Mouse (Mus musculus): ENCODE measurements around the gene Stat5a. TPM values are rescaled to one million over a fixed set of nuclear protein-coding genes. Genes with fewer than 3 reads are reported as not detected.
A peak's percentile ranks its signal among the peaks of the same experiment; 100 is the strongest.

The Stat5a gene
- polyA plus RNA-seq, 1 experiment = 27.0 TPM

DNA sequence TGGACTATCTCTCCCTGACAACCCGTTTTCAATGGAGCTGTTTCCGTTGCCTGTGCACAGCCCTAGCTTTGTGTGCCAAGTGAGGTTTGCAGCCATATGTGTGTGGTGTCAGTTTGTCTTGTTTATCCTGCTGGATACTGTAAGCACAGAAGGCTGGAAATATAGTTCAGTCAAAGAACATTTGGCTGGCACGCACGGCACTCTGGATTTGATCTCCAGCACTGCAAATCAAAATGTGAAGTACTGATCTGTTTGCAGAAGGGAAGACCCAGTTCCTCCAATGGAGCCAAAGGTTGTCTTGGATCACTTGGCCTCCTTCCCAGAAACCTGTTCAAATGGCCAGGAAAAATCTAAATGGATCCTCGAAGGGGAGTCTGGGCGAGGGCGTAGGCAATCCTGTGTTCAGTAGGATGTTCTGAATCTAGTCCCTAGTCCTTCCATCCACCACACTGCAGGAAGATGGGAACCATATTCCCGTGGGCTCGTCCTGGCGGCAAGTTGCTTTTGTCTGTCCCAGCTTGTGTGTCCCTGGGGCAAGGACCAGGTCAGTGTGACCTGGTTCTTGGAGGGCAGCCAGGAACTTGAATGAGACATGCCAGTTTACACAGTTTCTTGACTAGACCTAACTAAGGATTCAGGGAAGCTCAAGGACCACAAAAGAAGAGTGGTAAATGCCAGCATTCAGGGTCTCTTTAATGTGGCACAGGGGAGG, 11.3 kb downstream of the Stat5a start:
- no peak for TF ChIP-seq GATA1 (IDR thresholded peaks at IDR 0.05; ENCODE audit: low read length)

DNA sequence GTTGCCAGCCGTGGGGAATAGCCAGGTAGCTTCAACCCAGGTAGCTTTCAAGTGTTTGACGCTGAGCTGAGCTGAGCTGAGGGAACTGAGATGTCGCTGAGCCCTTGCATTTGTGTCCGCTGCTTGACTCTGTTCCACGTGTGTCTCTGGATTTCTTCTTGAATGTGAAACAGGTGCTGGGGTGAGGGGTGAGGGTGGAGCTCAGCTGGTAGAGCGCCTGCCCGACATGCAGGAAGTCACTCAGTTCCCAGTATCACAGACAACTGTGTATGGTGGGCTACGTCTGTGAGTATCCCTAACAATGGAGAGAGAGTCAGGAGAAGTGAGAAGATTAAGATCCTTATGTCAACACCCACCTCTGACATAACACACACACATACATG, 11.8 kb downstream of the Stat5a start:
- no peak for TF ChIP-seq GATA1 (IDR thresholded peaks at IDR 0.05; ENCODE audit: low read length)

GRCm38 (mm10) chr11:100875761-100876160, 16.6 kb downstream of the Stat5a start:
- no peak for TF ChIP-seq GATA1 (IDR thresholded peaks at IDR 0.05; ENCODE audit: low read length)

- TF ChIP-seq GATA1 (IDR thresholded peaks at IDR 0.05; ENCODE audit: low read length) = no peak
Observed at GRCm38 (mm10) chr11:100879321-100880078, 20.3 kb downstream of the Stat5a start.

DNA sequence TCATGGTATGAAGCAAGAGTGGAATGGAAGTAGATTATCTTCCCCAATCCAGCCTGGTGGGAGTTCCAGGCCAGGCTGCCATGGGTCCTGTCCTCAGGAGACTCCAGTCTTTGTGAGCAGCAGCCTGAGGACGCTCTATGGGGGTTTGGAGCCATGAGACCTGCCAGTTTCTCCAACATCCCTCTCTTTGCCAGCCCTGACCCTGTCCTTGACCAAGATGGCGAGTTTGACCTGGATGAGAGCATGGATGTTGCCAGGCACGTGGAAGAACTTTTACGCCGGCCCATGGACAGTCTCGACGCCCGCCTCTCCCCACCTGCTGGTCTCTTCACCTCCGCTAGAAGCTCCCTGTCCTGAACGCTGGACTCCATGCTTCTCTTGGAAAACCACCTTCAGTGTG, 24.5 kb downstream of the Stat5a start:
- no peak for TF ChIP-seq GATA1 (IDR thresholded peaks at IDR 0.05; ENCODE audit: low read length)

DNA sequence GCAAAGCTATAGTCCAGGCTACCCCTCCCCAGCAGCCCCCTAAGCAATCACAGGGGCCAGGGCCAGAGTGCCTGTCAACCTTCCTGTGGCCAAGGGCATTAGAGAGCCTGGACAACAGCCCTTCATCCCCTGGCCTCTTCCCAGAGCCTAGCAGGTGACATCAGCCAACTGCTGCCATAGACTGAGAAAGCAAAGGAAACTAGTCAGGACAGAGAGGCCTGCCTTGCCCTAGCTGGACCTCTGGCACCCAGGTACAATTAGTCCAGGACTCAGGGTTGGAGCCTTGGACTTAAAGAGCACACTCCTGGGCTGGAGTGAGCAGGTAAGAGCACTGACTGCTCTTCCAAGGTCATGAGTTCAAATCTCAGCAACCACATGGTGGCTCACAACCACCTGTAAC, 26.3 kb downstream of the Stat5a start:
- no peak for TF ChIP-seq GATA1 (IDR thresholded peaks at IDR 0.05; ENCODE audit: low read length)

GRCm38 (mm10) chr11:100886188-100886740, 27.1 kb downstream of the Stat5a start:
- no peak for TF ChIP-seq GATA1 (IDR thresholded peaks at IDR 0.05; ENCODE audit: low read length)

GRCm38 (mm10) chr11:100887236-100887635, 28.1 kb downstream of the Stat5a start:
- no peak for TF ChIP-seq GATA1 (IDR thresholded peaks at IDR 0.05; ENCODE audit: low read length)

GRCm38 (mm10) chr11:100887764-100888163, 28.6 kb downstream of the Stat5a start:
- TF ChIP-seq GATA1 (IDR thresholded peaks at IDR 0.05; ENCODE audit: low read length) = no peak

- no peak for TF ChIP-seq GATA1 (IDR thresholded peaks at IDR 0.05; ENCODE audit: low read length)
Observed at GRCm38 (mm10) chr11:100888348-100888820, 29.2 kb downstream of the Stat5a start.

- TF ChIP-seq GATA1 (IDR thresholded peaks at IDR 0.05; ENCODE audit: low read length) = no peak
Observed at GRCm38 (mm10) chr11:100890481-100890880, 31.3 kb downstream of the Stat5a start.

DNA sequence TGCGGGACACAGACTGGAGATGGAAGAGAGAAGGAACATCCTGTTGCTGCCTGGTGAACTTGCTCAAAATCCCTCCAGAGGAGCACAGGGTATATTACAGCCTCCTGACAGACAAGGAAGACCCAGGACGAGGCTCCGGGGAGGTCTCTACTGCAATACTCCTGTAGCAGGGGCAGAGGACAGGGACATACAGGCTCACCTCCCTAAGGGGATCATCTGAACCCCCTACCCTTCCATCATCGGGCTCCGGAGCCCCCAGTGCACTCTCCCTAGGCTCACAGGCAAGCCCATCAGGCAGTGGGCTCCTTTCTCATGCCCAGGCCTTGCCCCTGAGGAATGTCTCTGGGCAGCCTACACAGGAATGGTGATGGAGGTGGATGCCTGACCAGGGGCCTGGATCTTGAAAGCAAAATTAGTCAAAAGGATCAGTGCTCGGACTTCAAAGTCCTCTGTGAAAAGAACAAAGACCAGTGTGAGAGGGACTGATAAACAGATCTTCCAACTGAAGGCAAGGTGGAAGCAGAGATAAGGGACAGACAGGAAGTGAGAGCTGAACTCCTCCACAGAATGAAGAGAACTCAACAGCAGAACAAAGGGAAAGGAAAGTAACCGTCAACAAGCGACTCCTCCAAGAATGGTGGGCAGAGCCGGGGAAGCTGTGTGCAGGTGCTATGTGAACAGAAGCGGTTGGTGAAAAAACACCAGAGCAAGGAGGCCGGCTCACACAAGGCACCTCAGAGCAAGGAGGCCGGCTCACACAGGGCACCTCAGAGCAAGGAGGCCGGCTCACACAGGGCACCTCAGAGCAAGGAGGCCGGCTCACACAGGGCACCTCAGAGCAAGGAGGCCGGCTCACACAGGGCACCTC, 32.3 kb downstream of the Stat5a start:
- TF ChIP-seq GATA1 (IDR thresholded peaks at IDR 0.05; ENCODE audit: low read length) = peak; percentile 75

GRCm38 (mm10) chr11:100892435-100892834, 33.3 kb downstream of the Stat5a start:
- TF ChIP-seq GATA1 (IDR thresholded peaks at IDR 0.05; ENCODE audit: low read length) = no peak

GRCm38 (mm10) chr11:100893482-100893881, 34.3 kb downstream of the Stat5a start:
- no peak for TF ChIP-seq GATA1 (IDR thresholded peaks at IDR 0.05; ENCODE audit: low read length)

DNA sequence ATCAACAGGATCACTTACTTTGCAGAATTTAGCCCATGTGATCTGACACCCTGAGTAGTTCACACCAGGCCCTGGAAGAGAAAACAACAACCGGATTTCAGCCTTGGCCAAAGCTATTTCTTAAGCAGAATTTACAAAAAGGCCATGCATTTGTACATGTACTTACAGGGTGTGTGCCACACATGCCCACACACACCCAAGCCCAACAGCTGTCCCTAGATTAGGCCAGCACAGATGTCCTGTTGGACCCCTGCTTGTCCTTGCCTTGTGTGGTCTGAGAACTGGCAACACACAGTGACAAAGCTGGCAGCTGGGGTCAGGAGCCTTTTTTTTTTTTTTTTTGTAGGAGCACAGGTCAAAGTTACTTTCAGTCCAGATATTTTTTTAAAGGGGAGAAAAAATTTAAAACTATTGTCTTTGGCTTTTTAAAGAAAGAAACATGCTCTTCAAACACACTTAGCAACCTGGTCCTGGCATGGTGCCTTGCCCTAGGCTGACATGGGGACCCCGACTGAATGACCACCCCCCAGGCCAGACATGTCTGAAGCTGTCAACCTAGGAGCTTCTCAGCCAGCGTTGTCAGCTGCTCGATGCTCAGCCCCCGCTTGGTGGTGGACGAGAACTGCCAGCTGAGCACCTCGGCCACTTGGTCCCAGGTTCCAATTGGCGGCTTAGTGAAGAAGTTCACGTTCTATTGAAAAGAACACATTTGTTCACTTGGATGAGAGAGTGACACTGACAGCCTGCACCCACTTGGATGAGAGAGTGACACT, 35.2 kb downstream of the Stat5a start:
- no peak for TF ChIP-seq GATA1 (IDR thresholded peaks at IDR 0.05; ENCODE audit: low read length)

All from G1E-ER4 (cell line).